Mouse (Mus musculus) spleen, adult 2 months (tissue): ENCODE data around the gene Tomm40. TPM values are rescaled to one million over a fixed set of nuclear protein-coding genes. Genes with fewer than 3 reads are reported as not detected.

Experiments used
- DNase-seq, 2 experiments: peaks; one replicate each; pipeline versions ENCODE4 v3.0.0 to v3.0.0-alpha.2; 2012 to 2021; ENCODE audit warnings: low spot score in 2 of 2, low read depth in 1 of 2
- H3K27ac ChIP-seq: fragments of 200-500 bp; 2 replicates; pipeline ENCODE4 v1.5.1; 2012; ENCODE audit warnings: low read length, inconsistent platforms; ENCODE audit not compliant: insufficient read depth
- H3K27me3 ChIP-seq: fragments of 200-500 bp; 2 replicates; pipeline ENCODE4 v1.6.1; 2012; ENCODE audit warnings: mild to moderate bottlenecking, moderate library complexity, low read length, inconsistent platforms; ENCODE audit not compliant: control insufficient read depth, insufficient read depth
- H3K36me3 ChIP-seq: fragments of 200-500 bp; 2 replicates; pipeline ENCODE4 v1.6.1; 2012; ENCODE audit warnings: mild to moderate bottlenecking, low read length, inconsistent platforms; ENCODE audit not compliant: control insufficient read depth, insufficient read depth
- H3K4me1 ChIP-seq: fragments of 200-500 bp; 2 replicates; pipeline ENCODE4 v1.6.1; 2011; ENCODE audit warnings: inconsistent platforms; ENCODE audit not compliant: control insufficient read depth, insufficient read depth, insufficient read length
- H3K4me3 ChIP-seq: fragments of 200-500 bp; 2 replicates; pipeline ENCODE4 v1.5.1; 2011; ENCODE audit warnings: mild to moderate bottlenecking, inconsistent platforms; ENCODE audit not compliant: insufficient read depth, insufficient read length; ENCODE audit errors: extremely low read depth
- CTCF ChIP-seq: fragments of 200-500 bp; IDR thresholded peaks from 2 replicates; pipeline ENCODE4 v1.5.1; 2011; ENCODE audit warnings: mild to moderate bottlenecking, inconsistent platforms; ENCODE audit not compliant: insufficient read depth, insufficient read length, insufficient replicate concordance; ENCODE audit errors: extremely low read depth
- POLR2A ChIP-seq: fragments of 200-500 bp; IDR thresholded peaks from 2 replicates; pipeline ENCODE4 v1.6.1; 2011; ENCODE audit warnings: low read depth, low read length, inconsistent platforms
- WGBS: fragments of 180-500 bp; shearing (Covaris S2); methylation state at CpG from one replicate; pipeline ENCODE4 v1.1.7; 2018; 5-methylcytosine and 5-hydroxymethylcytosine counted together
- polyA plus RNA-seq: library from polyadenylated mRNA; depleted of rRNA; stranded (reverse); fragments of >200 nt; gene quantifications from 2 replicates; pipeline ENCODE4 v1.2.3, GENCODE M21; 2012

Tomm40 gene
- polyA plus RNA-seq, 1 experiment, result 51.1 TPM

GRCm38 (mm10) chr7:19668947-19669721 lies 46.1 kb downstream of the Tomm40 start:
- 11% methylated on average over 10 of the region's 10 CpGs for WGBS
- peak overlapping the region; percentile 72 for H3K27ac ChIP-seq
- DNase-seq, result peak; percentile 88 to 91

GRCm38 (mm10) chr7:19667434-19667833 lies 47.8 kb downstream of the Tomm40 start:
- WGBS, result 44% methylated on average over 2 of the region's 2 CpGs
- Histone ChIP-seq H3K4me3 (no peak overlapping the region), H3K27ac (peak overlapping the region; percentile 79)

More at GRCm38 (mm10) chr7:19668947-19669721, 46.1 kb downstream of the Tomm40 start:
- Histone ChIP-seq H3K4me1 (peaks cover 7% of the 10 kb centered on the region; the same call in 1 of the 2 replicates), H3K27me3 (no peaks in the 10 kb centered on the region), H3K4me3 (no peak overlapping the region), H3K36me3 (no peaks in the 10 kb centered on the region)
- TF ChIP-seq POLR2A, result no peak; the same call in 1 of the 2 replicates
- peak; percentile 83; the same call in 1 of the 2 replicates for TF ChIP-seq CTCF

GRCm38 (mm10) chr7:19666750-19667149 lies 48.5 kb downstream of the Tomm40 start:
- no peak for DNase-seq
- no peak overlapping the region for H3K4me3 ChIP-seq
- TF ChIP-seq POLR2A (no peak), CTCF (no peak)
- no peaks in the 10 kb centered on the region; the same call in none of the 2 replicates for H3K36me3 ChIP-seq
- H3K4me1 ChIP-seq, result peaks cover 12% of the 10 kb centered on the region; the same call in 1 of the 2 replicates
- H3K27me3 ChIP-seq, result no peaks in the 10 kb centered on the region
- WGBS, result 89% methylated on average over 3 of the region's 3 CpGs
- peak overlapping the region; percentile 79 for H3K27ac ChIP-seq

More at GRCm38 (mm10) chr7:19667434-19667833, 47.8 kb downstream of the Tomm40 start:
- H3K27me3 ChIP-seq, result no peaks in the 10 kb centered on the region
- DNase-seq, result peak; percentile 14 to 36
- no peak for TF ChIP-seq CTCF
- no peaks in the 10 kb centered on the region for H3K36me3 ChIP-seq
- peaks cover 12% of the 10 kb centered on the region; the same call in 1 of the 2 replicates for H3K4me1 ChIP-seq

- peak within 1 kb of the TSS; percentile 93 for H3K27ac ChIP-seq
- peak; percentile 96 to 98 for DNase-seq
- H3K27me3 ChIP-seq, result no peaks in the 10 kb centered on the region
- H3K36me3 ChIP-seq, result no peaks in the 10 kb centered on the region; the same call in none of the 2 replicates
- H3K4me3 ChIP-seq, result peak within 1 kb of the TSS; percentile 91
- H3K4me1 ChIP-seq, result peaks cover 12% of the 10 kb centered on the region; the same call in 1 of the 2 replicates
- TF ChIP-seq POLR2A (peak; percentile 18), CTCF (peak; percentile 21; the same call in 1 of the 2 replicates)
- WGBS, result 2% methylated on average over 63 of the region's 63 CpGs
These were observed 50.0 kb downstream of the Tomm40 start, which contains the start of gene Clptm1 for GRCm38 (mm10) chr7:19664955-19665841. Clptm1 (minus strand) TSS chr7:19665033.

- Histone ChIP-seq H3K4me3 (peak overlapping the region; percentile 91), H3K4me1 (peaks cover 12% of the 10 kb centered on the region; the same call in 1 of the 2 replicates), H3K27me3 (no peaks in the 10 kb centered on the region), H3K36me3 (peaks cover 2% of the 10 kb centered on the region), H3K27ac (peak overlapping the region; percentile 14; the same call in 1 of the 2 replicates)
- no peak for DNase-seq
- WGBS, result under 1% methylated on average over 36 of the region's 37 CpGs
- TF ChIP-seq CTCF, result no peak
- TF ChIP-seq POLR2A, result no peak
These were observed 50.7 kb downstream of the Tomm40 start for GRCm38 (mm10) chr7:19664455-19664954.

- 26% methylated on average over 8 of the region's 8 CpGs for WGBS
These were observed 51.3 kb downstream of the Tomm40 start for GRCm38 (mm10) chr7:19663940-19664339.

More at GRCm38 (mm10) chr7:19663940-19664339, 51.3 kb downstream of the Tomm40 start:
- Histone ChIP-seq H3K27ac (no peak overlapping the region), H3K4me3 (peak overlapping the region; percentile 91), H3K27me3 (no peaks in the 10 kb centered on the region), H3K4me1 (peaks cover 8% of the 10 kb centered on the region; the same call in 1 of the 2 replicates), H3K36me3 (peaks cover 2% of the 10 kb centered on the region)
- DNase-seq, result no peak
- no peak for TF ChIP-seq CTCF
- no peak for TF ChIP-seq POLR2A
